Mouse (Mus musculus): ENCODE data around the gene Vti1b. TPM values are rescaled to one million over a fixed set of nuclear protein-coding genes. Genes with fewer than 3 reads are reported as not detected.

Gene Vti1b
- polyA plus RNA-seq (2012; rRNA removed) = 23.4 and 56.8 TPM in 2 replicates

DNA sequence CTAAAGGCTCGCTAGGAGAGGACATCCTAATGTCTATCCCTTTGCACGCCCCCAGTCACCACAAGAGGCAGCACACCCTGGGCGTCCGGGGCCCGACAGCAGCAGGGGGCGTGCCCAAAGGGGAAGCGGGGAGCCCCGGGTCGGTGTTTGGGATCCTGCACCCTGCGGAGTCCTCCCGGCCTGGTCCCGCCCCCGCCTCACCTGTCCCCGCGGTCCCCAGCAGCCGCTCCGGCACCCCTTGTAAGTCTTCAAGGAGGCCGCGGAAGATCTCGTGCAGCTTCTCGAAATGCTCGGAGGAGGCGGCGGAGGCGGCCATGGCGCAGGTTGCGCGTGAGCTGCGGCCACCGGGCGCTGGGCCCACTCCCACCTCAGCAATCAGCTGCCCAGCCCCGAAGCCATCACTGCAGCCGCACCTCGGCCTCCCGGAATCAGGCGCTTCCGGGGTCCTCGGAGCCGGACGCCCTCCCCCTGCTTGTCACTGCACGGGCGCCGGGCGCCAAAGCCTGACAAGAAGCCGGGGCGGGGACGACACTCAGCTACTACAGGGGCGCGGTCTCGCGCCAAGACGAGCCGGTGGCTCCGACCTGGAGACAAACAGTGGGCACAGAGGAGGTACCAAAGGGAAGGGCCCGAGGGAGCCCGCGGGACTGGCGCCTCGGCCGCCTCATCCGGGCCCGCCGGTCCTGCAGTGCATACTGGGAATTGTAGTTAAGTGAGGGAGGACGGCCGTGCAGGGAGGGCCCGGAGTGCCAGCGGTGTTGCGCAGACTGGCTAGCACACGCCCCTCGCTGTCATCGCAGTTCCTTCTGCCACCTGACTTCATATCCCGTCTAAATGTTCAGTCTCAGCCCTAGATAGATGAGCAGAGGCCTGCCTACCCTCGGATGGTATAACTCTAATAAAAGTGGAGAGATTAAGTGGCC, at the start of gene Vti1b:
Gene Vti1b (minus strand): TSS at position 649 of the 923 bp plus-strand sequence.
- H3K4me1 ChIP-seq (ENCODE audit: control insufficient read depth, insufficient read depth, insufficient read length, low read length) = peaks cover 2% of the 10 kb centered on the region
- H3K36me3 ChIP-seq (ENCODE audit: control insufficient read depth, insufficient read depth, low read length) = peaks cover 5% of the 10 kb centered on the region
- peak within 1 kb of the TSS; percentile 95 for H3K27ac ChIP-seq (ENCODE audit: insufficient read depth, low read depth, low read length)
- no peaks in the 10 kb centered on the region for H3K27me3 ChIP-seq (ENCODE audit: control insufficient read depth, insufficient read depth, low read length)
- TF ChIP-seq CTCF (IDR thresholded peaks at IDR 0.05; ENCODE audit: extremely low read depth, insufficient read length, insufficient replicate concordance, low read depth, low read length) (peak; percentile 39; the same call in 1 of the 2 replicates), POLR2A (IDR thresholded peaks at IDR 0.05; ENCODE audit: low read depth, low read length) (peak; percentile 80; the same call in 1 of the 2 replicates)
- H3K4me3 ChIP-seq (ENCODE audit: low read depth, low read length) = peak within 1 kb of the TSS; percentile 90
- under 1% methylated on average over 71 of the region's 73 CpGs for WGBS

DNA sequence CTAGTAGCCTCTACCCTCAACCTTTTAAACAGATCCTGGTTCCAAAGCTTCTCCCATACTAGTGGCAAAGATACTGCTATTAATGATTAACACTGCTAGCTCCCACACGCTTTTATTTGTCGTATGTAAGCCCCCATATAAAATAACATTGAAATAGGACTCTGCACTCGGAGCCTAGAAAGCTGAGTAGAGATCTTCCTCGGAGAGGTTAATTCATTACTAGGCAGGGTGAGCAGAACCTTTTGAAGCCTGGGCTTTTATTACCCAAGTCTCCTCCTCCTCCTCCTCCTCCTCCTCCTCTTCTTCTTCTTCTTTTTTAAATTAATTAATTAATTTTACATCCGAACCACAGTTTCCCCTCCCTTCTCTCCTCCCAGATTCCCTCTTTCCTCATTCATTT, 45.0 kb upstream of the Vti1b start:
- Histone ChIP-seq H3K36me3 (ENCODE audit: control insufficient read depth, insufficient read depth, low read length) (no peaks in the 10 kb centered on the region), H3K27ac (ENCODE audit: insufficient read depth, low read depth, low read length) (no peak overlapping the region), H3K4me1 (ENCODE audit: control insufficient read depth, insufficient read depth, insufficient read length, low read length) (no peaks in the 10 kb centered on the region), H3K27me3 (ENCODE audit: control insufficient read depth, insufficient read depth, low read length) (no peaks in the 10 kb centered on the region), H3K4me3 (ENCODE audit: low read depth, low read length) (no peak overlapping the region)
- TF ChIP-seq POLR2A (IDR thresholded peaks at IDR 0.05; ENCODE audit: low read depth, low read length) (no peak), CTCF (IDR thresholded peaks at IDR 0.05; ENCODE audit: extremely low read depth, insufficient read length, insufficient replicate concordance, low read depth, low read length) (no peak)
- WGBS = 25% methylated on average over 5 of the region's 5 CpGs

DNA sequence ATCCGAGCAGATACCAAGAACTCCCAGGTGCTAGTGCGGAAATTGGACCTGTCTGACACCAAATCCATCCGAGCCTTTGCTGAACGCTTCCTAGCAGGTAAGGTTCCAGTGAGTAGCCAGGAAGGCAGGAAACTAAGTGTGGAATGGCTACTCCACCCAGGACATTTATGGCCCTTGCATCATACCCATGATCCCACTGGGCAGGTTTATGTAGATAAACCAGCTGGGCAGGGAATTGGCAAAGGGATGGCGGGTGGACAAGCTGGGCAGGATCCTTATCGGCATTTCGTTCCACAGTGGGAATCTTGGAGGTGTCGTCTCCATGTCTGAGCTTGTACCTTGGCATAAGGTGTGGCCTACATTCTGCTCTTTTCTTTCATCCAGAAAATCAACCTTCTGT, 39.0 kb upstream of the Vti1b start:
- Histone ChIP-seq H3K27ac (ENCODE audit: insufficient read depth, low read depth, low read length) (peak overlapping the region; percentile 64; the same call in 1 of the 2 replicates), H3K27me3 (ENCODE audit: control insufficient read depth, insufficient read depth, low read length) (no peaks in the 10 kb centered on the region), H3K4me3 (ENCODE audit: low read depth, low read length) (peak overlapping the region; percentile 15; the same call in 1 of the 2 replicates), H3K36me3 (ENCODE audit: control insufficient read depth, insufficient read depth, low read length) (no peaks in the 10 kb centered on the region), H3K4me1 (ENCODE audit: control insufficient read depth, insufficient read depth, insufficient read length, low read length) (peaks cover 6% of the 10 kb centered on the region; the same call in 1 of the 2 replicates)
- 42% methylated on average over 8 of the region's 8 CpGs for WGBS
- TF ChIP-seq CTCF (IDR thresholded peaks at IDR 0.05; ENCODE audit: extremely low read depth, insufficient read length, insufficient replicate concordance, low read depth, low read length) = no peak
- TF ChIP-seq POLR2A (IDR thresholded peaks at IDR 0.05; ENCODE audit: low read depth, low read length) = no peak

DNA sequence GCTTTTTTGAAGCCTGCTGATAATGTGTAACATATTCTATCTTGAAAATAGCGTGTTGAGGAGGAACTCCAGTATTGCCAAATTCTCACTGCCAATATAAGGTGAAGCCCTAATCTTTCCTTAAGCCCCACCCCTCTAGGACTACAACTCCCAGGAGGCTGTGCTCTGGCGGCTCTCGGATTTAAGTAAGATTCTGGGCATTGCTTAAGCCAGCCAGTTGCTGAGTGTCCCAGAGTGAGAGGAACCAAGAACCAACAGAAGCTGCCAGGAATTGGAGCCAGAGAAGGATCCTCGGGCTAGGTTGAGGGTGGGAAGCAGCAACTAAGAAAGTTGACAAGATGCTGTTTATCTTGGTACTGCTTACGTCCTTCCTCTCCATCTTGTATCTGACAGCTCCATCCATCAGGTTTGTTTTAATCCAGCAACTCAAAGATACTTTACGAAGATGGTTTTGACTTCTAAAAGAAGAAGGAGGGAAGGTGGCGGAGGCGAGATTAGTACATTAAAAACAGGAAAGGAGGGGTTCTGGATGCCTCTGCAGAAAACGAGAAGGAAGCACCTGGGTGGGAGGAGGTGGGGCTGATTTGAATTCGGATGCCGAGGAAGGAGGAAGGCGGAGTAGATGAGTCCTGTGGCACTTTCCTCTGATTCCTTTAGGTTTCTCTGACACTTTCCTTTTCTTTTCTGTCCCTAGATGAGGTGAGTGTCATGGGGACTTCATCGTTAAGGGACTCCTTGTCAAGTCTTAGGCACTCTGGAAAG, 36.4 kb upstream of the Vti1b start, which contains the start of gene Rdh12:
Gene Rdh12 (plus strand): TSS at position 212 of the 762 bp plus-strand sequence.
- WGBS = 6% methylated on average over 13 of the region's 13 CpGs
- Histone ChIP-seq H3K36me3 (ENCODE audit: control insufficient read depth, insufficient read depth, low read length) (no peaks in the 10 kb centered on the region), H3K27ac (ENCODE audit: insufficient read depth, low read depth, low read length) (no peak within 1 kb of the TSS), H3K27me3 (ENCODE audit: control insufficient read depth, insufficient read depth, low read length) (no peaks in the 10 kb centered on the region; the same call in 1 of the 2 replicates), H3K4me1 (ENCODE audit: control insufficient read depth, insufficient read depth, insufficient read length, low read length) (peaks cover 6% of the 10 kb centered on the region; the same call in 1 of the 2 replicates), H3K4me3 (ENCODE audit: low read depth, low read length) (peak within 1 kb of the TSS; percentile 43)
- TF ChIP-seq CTCF (IDR thresholded peaks at IDR 0.05; ENCODE audit: extremely low read depth, insufficient read length, insufficient replicate concordance, low read depth, low read length) (no peak), POLR2A (IDR thresholded peaks at IDR 0.05; ENCODE audit: low read depth, low read length) (no peak)

DNA sequence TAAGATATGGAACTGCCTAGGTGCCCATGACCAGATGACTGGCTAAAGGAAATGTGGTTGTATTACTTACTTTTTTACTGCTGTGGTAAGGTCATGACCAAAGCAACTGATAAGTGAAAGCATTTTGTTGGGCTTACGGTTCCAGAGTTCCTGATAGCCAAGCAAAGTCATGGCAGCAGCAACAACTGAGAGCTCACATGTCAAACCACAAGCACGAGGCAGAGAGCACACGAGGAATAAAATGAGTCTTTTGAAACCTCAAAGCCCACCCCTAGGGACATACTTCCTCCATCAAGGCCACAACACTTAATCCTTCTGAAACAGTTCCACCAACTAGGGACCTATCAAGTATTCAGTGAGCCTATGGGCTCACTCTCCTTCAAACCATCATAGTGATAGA, 29.4 kb upstream of the Vti1b start:
- no peaks in the 10 kb centered on the region for H3K4me1 ChIP-seq (ENCODE audit: control insufficient read depth, insufficient read depth, insufficient read length, low read length)
- H3K4me3 ChIP-seq (ENCODE audit: low read depth, low read length) = no peak overlapping the region
- TF ChIP-seq POLR2A (IDR thresholded peaks at IDR 0.05; ENCODE audit: low read depth, low read length) = no peak
- H3K27ac ChIP-seq (ENCODE audit: insufficient read depth, low read depth, low read length) = no peak overlapping the region
- no peaks in the 10 kb centered on the region for H3K36me3 ChIP-seq (ENCODE audit: control insufficient read depth, insufficient read depth, low read length)
- H3K27me3 ChIP-seq (ENCODE audit: control insufficient read depth, insufficient read depth, low read length) = no peaks in the 10 kb centered on the region; the same call in 1 of the 2 replicates
- WGBS = 45% methylated on average over 3 of the region's 3 CpGs

DNA sequence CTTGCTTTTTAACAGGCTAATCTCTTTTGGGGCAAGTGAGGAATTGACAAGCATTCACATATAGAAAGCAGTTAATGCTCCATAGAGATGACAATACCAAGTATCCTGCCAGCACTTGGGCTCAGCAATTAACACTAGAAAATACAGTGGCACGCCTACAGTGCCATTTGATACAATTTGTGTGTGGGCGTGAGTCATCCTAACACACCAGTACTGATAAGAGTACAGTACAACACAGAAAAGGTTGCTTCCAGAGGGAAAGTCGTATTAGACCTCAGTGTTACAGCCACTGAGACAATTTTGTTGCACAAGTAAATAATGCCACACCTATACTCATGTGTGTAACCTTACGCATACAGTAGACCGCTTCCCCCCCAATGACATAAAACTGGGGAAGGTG, 24.6 kb upstream of the Vti1b start:
- H3K27me3 ChIP-seq (ENCODE audit: control insufficient read depth, insufficient read depth, low read length) = no peaks in the 10 kb centered on the region
- 49% methylated on average over 5 of the region's 5 CpGs for WGBS
- no peak for TF ChIP-seq CTCF (IDR thresholded peaks at IDR 0.05; ENCODE audit: extremely low read depth, insufficient read length, insufficient replicate concordance, low read depth, low read length)
- no peaks in the 10 kb centered on the region for H3K4me1 ChIP-seq (ENCODE audit: control insufficient read depth, insufficient read depth, insufficient read length, low read length)
- H3K27ac ChIP-seq (ENCODE audit: insufficient read depth, low read depth, low read length) = no peak overlapping the region
- no peak overlapping the region for H3K4me3 ChIP-seq (ENCODE audit: low read depth, low read length)
- H3K36me3 ChIP-seq (ENCODE audit: control insufficient read depth, insufficient read depth, low read length) = no peaks in the 10 kb centered on the region

DNA sequence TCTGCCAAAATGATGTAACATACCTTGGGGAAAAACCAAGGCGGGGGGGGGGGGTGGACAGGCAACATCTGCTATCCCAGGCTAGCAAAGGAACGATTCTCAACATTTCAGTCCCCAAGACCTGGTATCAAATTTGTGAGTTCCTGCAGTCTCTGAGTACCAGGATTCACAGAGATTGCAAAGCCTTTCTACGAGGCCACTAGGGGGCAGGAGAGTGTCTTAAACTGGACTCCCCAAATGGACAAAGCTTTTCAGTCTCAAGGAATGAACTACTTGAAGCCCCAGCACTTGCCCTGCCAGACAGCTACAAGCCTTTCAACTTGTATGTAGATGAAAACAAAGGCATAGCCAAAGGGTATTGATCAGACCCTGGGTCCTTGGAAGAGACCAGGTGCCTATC, 21.0 kb upstream of the Vti1b start:
- no peak overlapping the region for H3K4me3 ChIP-seq (ENCODE audit: low read depth, low read length)
- H3K36me3 ChIP-seq (ENCODE audit: control insufficient read depth, insufficient read depth, low read length) = peaks cover under 1% of the 10 kb centered on the region; the same call in 1 of the 2 replicates
- H3K27me3 ChIP-seq (ENCODE audit: control insufficient read depth, insufficient read depth, low read length) = no peaks in the 10 kb centered on the region
- H3K4me1 ChIP-seq (ENCODE audit: control insufficient read depth, insufficient read depth, insufficient read length, low read length) = peaks cover 6% of the 10 kb centered on the region; the same call in 1 of the 2 replicates
- TF ChIP-seq POLR2A (IDR thresholded peaks at IDR 0.05; ENCODE audit: low read depth, low read length) (no peak), CTCF (IDR thresholded peaks at IDR 0.05; ENCODE audit: extremely low read depth, insufficient read length, insufficient replicate concordance, low read depth, low read length) (peak; percentile 48; the same call in 1 of the 2 replicates)
- 3% methylated on average over 3 of the region's 3 CpGs for WGBS
- no peak overlapping the region for H3K27ac ChIP-seq (ENCODE audit: insufficient read depth, low read depth, low read length)

All from small intestine, adult 2 months (tissue).